Mouse (Mus musculus) neural tube, embryonic 13.5 days (tissue): ENCODE results near the gene Ston1. TPM values are rescaled to one million over a fixed set of nuclear protein-coding genes. Genes with fewer than 3 reads are reported as not detected.

Experiments used
- ATAC-seq: fragments of 200-750 bp; cut with Nextera tagmentation; 2 replicates; pipeline ENCODE4 v1.8.0; 2017; ENCODE audit warnings: low read depth, mild to moderate bottlenecking, moderate TSS enrichment, moderate library complexity
- H3K27ac ChIP-seq: fragments of 300-500 bp; sonication (generic); replicated peaks from 2 replicates; pipeline ENCODE4 v1.5.1; 2015; ENCODE audit warnings: moderate library complexity, mild to moderate bottlenecking, inconsistent platforms
- H3K27me3 ChIP-seq: fragments of 300-500 bp; sonication (generic); 2 replicates; pipeline ENCODE4 v1.6.1; 2015; ENCODE audit warnings: mild to moderate bottlenecking, inconsistent platforms
- H3K36me3 ChIP-seq: fragments of 300-500 bp; sonication (generic); 2 replicates; pipeline ENCODE4 v1.6.1; 2015; ENCODE audit warnings: mild to moderate bottlenecking, inconsistent platforms
- H3K4me1 ChIP-seq: fragments of 300-500 bp; sonication (generic); replicated peaks from 2 replicates; pipeline ENCODE4 v1.6.1; 2015; ENCODE audit warnings: inconsistent platforms
- H3K4me2 ChIP-seq: fragments of 300-500 bp; sonication (generic); 2 replicates; pipeline ENCODE4 v1.6.1; 2015; ENCODE audit warnings: inconsistent platforms, mild to moderate bottlenecking, moderate library complexity
- H3K4me3 ChIP-seq: fragments of 300-500 bp; sonication (generic); 2 replicates; pipeline ENCODE4 v1.5.1; 2015; ENCODE audit warnings: mild to moderate bottlenecking, inconsistent platforms
- H3K9ac ChIP-seq: fragments of 300-500 bp; sonication (generic); 2 replicates; pipeline ENCODE4 v1.6.1; 2015; ENCODE audit warnings: moderate library complexity, mild to moderate bottlenecking, inconsistent platforms
- H3K9me3 ChIP-seq: fragments of 300-500 bp; sonication (generic); 2 replicates; pipeline ENCODE4 v1.6.1; 2016; ENCODE audit warnings: inconsistent platforms
- WGBS: fragments of 180-500 bp; shearing (Covaris S2); methylation state at CpG from one replicate; pipeline ENCODE4 v1.1.7; 2015; 5-methylcytosine and 5-hydroxymethylcytosine counted together
- polyA plus RNA-seq: library from polyadenylated mRNA; unstranded; fragments of >200 nt; fragmentation: Nextera tagmentation; extraction: Ambion mirVana; gene quantifications from 2 replicates; pipeline ENCODE4 v1.2.1, GENCODE M21; 2015

Gene Ston1
- polyA plus RNA-seq, 1 experiment from 2014 or later: 2.7 TPM

- no peak overlapping the region for H3K9ac ChIP-seq
- no peak overlapping the region for H3K27ac ChIP-seq
- H3K27me3 ChIP-seq: no peaks in the 10 kb centered on the region
- H3K4me1 ChIP-seq: peaks cover 9% of the 10 kb centered on the region
- peak; percentile 75 for ATAC-seq
- H3K9me3 ChIP-seq: no peaks in the 10 kb centered on the region
- H3K4me2 ChIP-seq: no peak overlapping the region
- H3K4me3 ChIP-seq: no peak overlapping the region
- WGBS: 22% methylated on average over 8 of the region's 8 CpGs
- H3K36me3 ChIP-seq: no peaks in the 10 kb centered on the region
Measured at GRCm38 (mm10) chr17:88706231-88706649, 108.8 kb downstream of the Ston1 start.

Other genes with a start within 250 kb of the Ston1 start
- 9.7 and 10.3 TPM in 2 replicates for gene Foxn2, start 157.0 kb upstream of the Ston1 start, polyA plus RNA-seq
- gene Ppp1r21, start 67.6 kb upstream of the Ston1 start, polyA plus RNA-seq: 40.0 and 42.8 TPM in 2 replicates
- 0.56 TPM in 1 of 2 replicates, not detected in the other for gene Gtf2a1l, start 71.0 kb downstream of the Ston1 start, polyA plus RNA-seq
- 1.5 and 2.2 TPM in 2 replicates for gene Lhcgr, start 194.3 kb downstream of the Ston1 start, polyA plus RNA-seq